ENCODE assay signal across 9 mouse cellular contexts in genomic region chr16:80981573-80982105, GRCm38 (mm10).
"Had no signal": no experiment of that assay in that cellular context is flagged by ENCODE, and none has a peak within 500 bp of the region (broad histone marks: within the 10 kb centered on the region; RNA-seq: fewer than 3 reads in every experiment).

No protein-coding gene starts in this region.

- DNase-seq: kidney, adult 2 months; kidney, postnatal 25 days; layer of hippocampus, adult 9-11 months; layer of hippocampus, postnatal 36 days; lung, embryonic 14.5 days; lung, postnatal 10 days; lung, postnatal 4 days; thymus, adult 18-20 months; thymus, postnatal 14 days had no signal
